Mouse (Mus musculus) stomach, postnatal 0 days (tissue): ENCODE results near the gene Tle2. TPM values are rescaled to one million over a fixed set of nuclear protein-coding genes. Genes with fewer than 3 reads are reported as not detected.

Experiments
- ATAC-seq: fragments of 200-750 bp; cut with Nextera tagmentation; 2 replicates; pipeline ENCODE4 v1.8.0; 2017; ENCODE audit not compliant: low FRiP score, low TSS enrichment
- DNase-seq: peaks from one replicate; pipeline ENCODE4 v3.0.0-alpha.2; 2016; ENCODE audit warnings: low spot score
- H3K27ac ChIP-seq: fragments of 300-500 bp; sonication (generic); replicated peaks from 2 replicates; pipeline ENCODE4 v1.5.1; 2014; ENCODE audit warnings: mild to moderate bottlenecking, control low read depth
- H3K27me3 ChIP-seq: fragments of 300-500 bp; sonication (generic); 2 replicates; pipeline ENCODE4 v1.6.1; 2014; ENCODE audit warnings: low read length; ENCODE audit not compliant: control insufficient read depth, insufficient read depth
- H3K36me3 ChIP-seq: fragments of 300-500 bp; sonication (generic); 2 replicates; pipeline ENCODE4 v1.6.1; 2014; ENCODE audit warnings: low read length, mixed read lengths; ENCODE audit not compliant: control insufficient read depth, insufficient read depth
- H3K4me1 ChIP-seq: fragments of 300-500 bp; sonication (generic); replicated peaks from 2 replicates; pipeline ENCODE4 v1.6.1; 2014; ENCODE audit warnings: antibody characterized with exemption; ENCODE audit not compliant: control insufficient read depth, insufficient read depth
- H3K4me2 ChIP-seq: fragments of 300-500 bp; sonication (generic); replicated peaks from 2 replicates; pipeline ENCODE4 v1.6.1; 2014; ENCODE audit warnings: low read depth, mild to moderate bottlenecking, control low read depth, moderate library complexity
- H3K4me3 ChIP-seq: fragments of 300-500 bp; sonication (generic); 2 replicates; pipeline ENCODE4 v1.5.1; 2014; ENCODE audit warnings: low read depth, low read length, control low read depth
- H3K9ac ChIP-seq: fragments of 300-500 bp; sonication (generic); 2 replicates; pipeline ENCODE4 v1.6.1; 2014; ENCODE audit warnings: mild to moderate bottlenecking, low read length, control low read depth, mixed read lengths
- H3K9me3 ChIP-seq: fragments of 300-500 bp; sonication (generic); 2 replicates; pipeline ENCODE4 v1.6.1; 2016; ENCODE audit warnings: low read length; ENCODE audit not compliant: control insufficient read depth
- CTCF ChIP-seq: IDR thresholded peaks from 2 replicates; pipeline ENCODE4 v1.5.1; 2016; ENCODE audit warnings: antibody characterized with exemption, low read depth, mild to moderate bottlenecking, moderate library complexity
- EP300 ChIP-seq: optimal IDR thresholded peaks from 2 replicates; pipeline ENCODE3; 2016; ENCODE audit warnings: antibody characterized with exemption
- WGBS: fragments of 180-500 bp; shearing (Covaris S2); extraction: QIAGEN DNeasy Blood & Tissue Kit; methylation state at CpG from one replicate; pipeline ENCODE4 v1.1.7; 2014; 5-methylcytosine and 5-hydroxymethylcytosine counted together
- polyA plus RNA-seq: library from polyadenylated mRNA; unstranded; fragments of >200 nt; fragmentation: Nextera tagmentation; extraction: Ambion mirVana; gene quantifications from 2 replicates; pipeline ENCODE4 v1.2.1, GENCODE M21; 2015

The Tle2 gene
- 4.8 and 6.9 TPM in 2 replicates for polyA plus RNA-seq

GRCm38 (mm10) chr10:81574081-81575056 lies at the start of gene Tle2:
Tle2 (plus strand) TSS chr10:81574561.
- DNase-seq (no peak), ATAC-seq (no peak)
- Histone ChIP-seq H3K9ac (peak within 1 kb of the TSS; percentile 68), H3K27ac (no peak within 1 kb of the TSS), H3K27me3 (no peaks in the 10 kb centered on the region), H3K4me3 (peak within 1 kb of the TSS; percentile 61), H3K9me3 (no peaks in the 10 kb centered on the region), H3K4me1 (peaks cover 14% of the 10 kb centered on the region), H3K36me3 (no peaks in the 10 kb centered on the region), H3K4me2 (peak within 1 kb of the TSS; percentile 91)
- 33% methylated on average over 9 of the region's 10 CpGs for WGBS
- TF ChIP-seq EP300 (no peak), CTCF (peak; percentile 30; the same call in 1 of the 2 replicates)

DNA sequence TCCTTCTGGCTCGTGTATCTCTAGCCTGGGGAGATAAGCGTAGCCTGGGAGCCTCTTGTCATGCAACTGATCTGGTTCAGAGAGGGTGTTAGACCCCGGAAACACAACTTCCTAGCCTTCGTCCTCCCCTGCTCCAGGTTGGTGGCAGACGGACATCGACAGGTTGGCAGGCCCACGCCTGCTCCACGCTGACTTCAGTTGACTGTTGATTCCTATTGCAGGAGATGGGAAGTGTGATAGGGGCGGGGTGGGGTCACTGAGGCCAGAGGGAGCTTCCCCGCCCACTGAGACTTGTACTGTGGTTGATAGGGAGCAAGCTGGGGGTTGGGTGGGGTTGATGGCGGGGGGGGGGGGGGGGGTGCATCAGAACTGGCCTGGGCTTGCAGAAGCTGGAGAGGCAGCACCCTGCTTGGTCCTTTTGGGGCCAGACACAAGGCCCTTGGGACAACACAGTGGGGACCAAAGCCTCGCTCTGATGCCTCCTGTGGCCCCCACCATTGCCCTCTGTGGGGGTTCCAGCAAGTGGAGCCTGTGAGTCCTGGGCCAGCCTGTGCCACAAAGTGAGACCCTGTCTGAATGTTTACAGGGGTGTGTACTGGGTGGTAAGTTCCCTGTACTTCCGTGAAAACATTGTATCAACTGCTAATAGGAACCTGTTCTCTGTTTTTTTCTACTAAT lies 49.2 kb upstream of the Tle2 start:
- TF ChIP-seq CTCF (no peak), EP300 (no peak)
- H3K4me1 ChIP-seq: no peaks in the 10 kb centered on the region
- H3K27me3 ChIP-seq: no peaks in the 10 kb centered on the region
- H3K4me2 ChIP-seq: no peak overlapping the region
- no peak for ATAC-seq
- DNase-seq: no peak
- no peak overlapping the region for H3K4me3 ChIP-seq
- WGBS: 48% methylated on average over 12 of the region's 13 CpGs
- H3K36me3 ChIP-seq: peaks cover 9% of the 10 kb centered on the region; the same call in 1 of the 2 replicates
- no peak overlapping the region for H3K9ac ChIP-seq
- H3K27ac ChIP-seq: peak overlapping the region; percentile 85
- no peaks in the 10 kb centered on the region for H3K9me3 ChIP-seq

DNA sequence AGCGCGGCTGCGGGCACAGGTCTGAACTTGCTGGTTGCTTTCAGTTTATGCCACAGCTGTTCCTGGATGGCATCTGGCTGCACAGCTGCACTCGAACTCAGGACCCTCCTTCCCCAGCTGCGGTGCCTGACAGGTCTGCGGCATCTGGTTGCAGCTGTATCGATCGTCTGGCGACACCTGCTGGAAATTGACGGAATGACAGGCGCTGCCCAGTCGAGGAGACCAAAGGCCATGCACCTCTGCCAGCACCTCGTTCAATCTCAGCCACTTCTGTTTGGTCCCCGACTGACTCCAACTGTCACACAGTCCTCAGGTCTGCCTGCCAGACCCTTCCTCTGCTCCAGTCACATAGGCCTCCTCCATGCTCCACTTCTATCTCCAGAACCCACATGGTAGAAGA lies 47.6 kb upstream of the Tle2 start:
- no peaks in the 10 kb centered on the region for H3K4me1 ChIP-seq
- H3K36me3 ChIP-seq: peaks cover 11% of the 10 kb centered on the region; the same call in 1 of the 2 replicates
- no peak for TF ChIP-seq EP300
- TF ChIP-seq CTCF: peak; percentile 98
- peak; percentile 41; the same call in 1 of the 2 replicates for ATAC-seq
- H3K27me3 ChIP-seq: no peaks in the 10 kb centered on the region
- H3K27ac ChIP-seq: no peak overlapping the region
- H3K4me2 ChIP-seq: no peak overlapping the region
- 9% methylated on average over 14 of the region's 14 CpGs for WGBS
- peak; percentile 84 for DNase-seq
- H3K9me3 ChIP-seq: no peaks in the 10 kb centered on the region
- H3K4me3 ChIP-seq: no peak overlapping the region
- no peak overlapping the region for H3K9ac ChIP-seq

DNA sequence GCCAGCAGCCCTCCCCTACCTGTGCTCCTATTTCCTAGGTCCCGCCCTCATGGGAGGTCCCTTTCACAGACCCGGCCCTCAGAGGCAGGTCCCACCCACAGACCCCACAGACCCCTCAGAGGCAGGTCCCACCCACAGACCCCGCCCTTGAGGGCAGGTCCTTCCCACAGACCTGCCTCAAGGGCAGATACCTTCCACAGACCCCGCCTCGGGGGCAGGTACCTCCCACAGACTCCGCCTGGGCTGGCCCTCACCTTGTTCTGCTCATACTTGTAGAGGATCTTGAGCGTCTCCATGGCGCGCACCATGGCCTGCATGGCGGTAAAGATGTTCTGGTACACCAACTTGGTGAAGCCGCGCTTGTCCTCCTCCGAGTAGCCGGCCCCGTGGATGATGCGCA lies 39.5 kb upstream of the Tle2 start:
- Histone ChIP-seq H3K4me2 (no peak overlapping the region), H3K36me3 (peaks cover 4% of the 10 kb centered on the region), H3K9me3 (no peaks in the 10 kb centered on the region), H3K27ac (no peak overlapping the region), H3K27me3 (no peaks in the 10 kb centered on the region), H3K4me3 (no peak overlapping the region), H3K9ac (no peak overlapping the region), H3K4me1 (no peaks in the 10 kb centered on the region)
- 49% methylated on average over 16 of the region's 16 CpGs for WGBS
- DNase-seq (peak; percentile 51), ATAC-seq (peak; percentile 26; the same call in 1 of the 2 replicates)
- TF ChIP-seq EP300: no peak
- TF ChIP-seq CTCF: no peak

DNA sequence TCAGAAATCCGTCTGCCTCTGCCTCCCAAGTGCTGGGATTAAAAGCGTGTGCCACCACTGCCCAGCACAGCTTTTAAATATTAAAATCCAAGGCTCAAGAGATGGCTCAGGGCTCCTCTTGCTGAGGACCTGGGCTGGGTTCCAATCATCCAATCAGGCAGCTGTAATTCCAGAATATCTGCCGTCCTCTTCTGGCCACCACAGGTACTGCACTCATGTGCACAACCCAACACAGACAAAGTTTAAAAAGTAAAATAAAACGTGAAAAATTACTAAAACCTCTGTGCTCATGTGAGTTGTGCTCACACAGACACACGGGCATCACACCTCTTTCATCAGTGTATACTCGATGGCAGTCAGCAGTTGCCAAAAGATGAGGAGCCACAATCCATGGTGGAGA lies 37.6 kb upstream of the Tle2 start:
- H3K4me2 ChIP-seq: no peak overlapping the region
- no peaks in the 10 kb centered on the region; the same call in 1 of the 2 replicates for H3K36me3 ChIP-seq
- H3K27ac ChIP-seq: no peak overlapping the region
- 78% methylated on average over 6 of the region's 6 CpGs for WGBS
- TF ChIP-seq CTCF (peak; percentile 65), EP300 (no peak)
- no peaks in the 10 kb centered on the region for H3K4me1 ChIP-seq
- ATAC-seq (no peak), DNase-seq (no peak)
- H3K4me3 ChIP-seq: no peak overlapping the region
- no peak overlapping the region for H3K9ac ChIP-seq
- no peaks in the 10 kb centered on the region for H3K9me3 ChIP-seq
- H3K27me3 ChIP-seq: no peaks in the 10 kb centered on the region

DNA sequence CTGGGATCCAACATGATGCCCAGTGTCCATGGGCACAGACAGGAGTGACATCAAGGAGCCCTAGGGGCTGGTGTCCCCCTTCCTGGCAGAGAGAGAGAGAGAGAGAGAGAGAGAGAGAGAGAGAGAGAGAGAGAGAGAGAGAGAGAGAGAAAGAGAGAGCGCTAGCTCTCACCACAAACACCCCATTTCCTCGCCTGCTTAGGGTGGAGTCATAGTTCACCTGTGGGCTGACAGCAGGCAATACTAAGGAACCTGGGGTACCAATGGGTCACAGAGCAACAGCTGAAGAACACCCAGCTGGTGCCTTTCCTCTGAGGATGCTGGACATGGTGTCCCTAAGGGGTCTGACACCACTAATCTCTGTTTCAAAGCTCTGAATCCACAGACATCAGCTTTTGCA lies 36.9 kb upstream of the Tle2 start:
- Histone ChIP-seq H3K27ac (no peak overlapping the region), H3K36me3 (no peaks in the 10 kb centered on the region; the same call in 1 of the 2 replicates), H3K4me1 (no peaks in the 10 kb centered on the region), H3K4me2 (no peak overlapping the region), H3K9me3 (no peaks in the 10 kb centered on the region), H3K27me3 (no peaks in the 10 kb centered on the region), H3K4me3 (no peak overlapping the region), H3K9ac (no peak overlapping the region)
- TF ChIP-seq CTCF (no peak), EP300 (no peak)
- WGBS: 72% methylated on average over 2 of the region's 2 CpGs
- no peak for ATAC-seq
- DNase-seq: no peak
